Mouse (Mus musculus) forebrain, postnatal 0 days (tissue): Measurements from ENCODE around the gene Mdm4. TPM values are rescaled to one million over a fixed set of nuclear protein-coding genes. Genes with fewer than 3 reads are reported as not detected.
"Not testable (repeated sequence)": the region's sequence is repeated elsewhere in the genome, so short reads cannot be mapped to it uniquely, and the experiment has no call there.

ENCODE experiments used
- ATAC-seq: fragments of 200-750 bp; cut with Nextera tagmentation; 2 replicates; pipeline ENCODE4 v1.8.0; 2017; ENCODE audit warnings: mild to moderate bottlenecking, moderate library complexity
- DNase-seq: peaks from one replicate; pipeline ENCODE4 v3.0.0-alpha.2; 2015
- H3K27ac ChIP-seq: fragments of 300-500 bp; sonication (generic); 2 replicates; pipeline ENCODE4 v1.5.1; 2014; ENCODE audit warnings: low read depth, mild to moderate bottlenecking, antibody characterized with exemption, low read length, moderate library complexity, mixed read lengths
- H3K27me3 ChIP-seq: fragments of 300-500 bp; sonication (generic); 2 replicates; pipeline ENCODE4 v1.6.1; 2014; ENCODE audit warnings: mild to moderate bottlenecking, low read length, mixed read lengths; ENCODE audit not compliant: insufficient read depth
- H3K36me3 ChIP-seq: fragments of 300-500 bp; sonication (generic); 2 replicates; pipeline ENCODE4 v1.6.1; 2014; ENCODE audit warnings: mild to moderate bottlenecking, moderate library complexity; ENCODE audit not compliant: insufficient read depth
- H3K4me1 ChIP-seq: fragments of 300-500 bp; sonication (generic); 2 replicates; pipeline ENCODE4 v1.6.1; 2014; ENCODE audit warnings: antibody characterized with exemption; ENCODE audit not compliant: insufficient read depth
- H3K4me2 ChIP-seq: fragments of 300-500 bp; sonication (generic); 2 replicates; pipeline ENCODE4 v1.6.1; 2014; ENCODE audit warnings: low read depth, mild to moderate bottlenecking, moderate library complexity
- H3K4me3 ChIP-seq: fragments of 300-500 bp; sonication (generic); 2 replicates; pipeline ENCODE4 v1.5.1; 2014; ENCODE audit warnings: low read depth, low read length, mixed read lengths
- H3K9ac ChIP-seq: fragments of 300-500 bp; sonication (generic); 2 replicates; pipeline ENCODE4 v1.6.1; 2014; ENCODE audit warnings: mild to moderate bottlenecking
- H3K9me3 ChIP-seq: fragments of 300-500 bp; sonication (generic); 2 replicates; pipeline ENCODE4 v1.6.1; 2016; ENCODE audit warnings: low read length
- CTCF ChIP-seq: sonication (generic); IDR thresholded peaks from 2 replicates; pipeline ENCODE4 v1.5.1; 2016; ENCODE audit warnings: antibody characterized with exemption, control low read depth, low read depth
- WGBS: fragments of 180-500 bp; shearing (Covaris S2); extraction: QIAGEN DNeasy Blood & Tissue Kit; methylation state at CpG from one replicate; pipeline ENCODE4 v1.1.7; 2014; 5-methylcytosine and 5-hydroxymethylcytosine counted together
- polyA plus RNA-seq: library from polyadenylated mRNA; unstranded; fragments of >200 nt; fragmentation: Nextera tagmentation; extraction: Ambion mirVana; gene quantifications from 2 replicates; pipeline ENCODE4 v1.2.1, GENCODE M21; 2015
- total RNA-seq: library from RNA; depleted of rRNA; stranded (reverse); fragments of >200 nt; gene quantifications from 2 replicates; pipeline ENCODE4 v1.2.3, GENCODE M21; 2014

Gene Mdm4
- total and polyA plus RNA-seq, 2 experiments from 2014 or later: 27.4 to 74.8 TPM

DNA sequence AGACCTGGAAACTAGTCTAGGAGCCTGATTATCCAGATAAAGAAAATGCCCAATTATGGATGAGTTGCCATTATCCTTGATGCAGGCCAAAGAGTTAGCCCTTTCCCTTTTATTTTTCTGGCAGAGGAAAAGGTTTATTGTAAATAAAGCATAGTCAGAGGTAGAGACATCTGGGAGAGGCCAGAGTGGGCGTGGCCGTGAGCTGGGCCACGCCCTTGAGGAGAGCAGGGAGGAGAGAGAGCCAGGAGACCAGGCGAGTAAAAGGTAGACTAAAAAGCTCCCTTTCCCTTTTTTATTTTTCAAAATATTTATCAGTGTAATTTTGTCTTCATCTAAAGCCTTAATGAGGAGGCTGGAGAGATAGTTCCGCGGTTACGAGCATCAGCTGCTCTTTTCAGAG, 2.4 kb downstream of the Mdm4 start:
- Histone ChIP-seq H3K27ac (no peak overlapping the region), H3K4me2 (no peak overlapping the region), H3K36me3 (no peaks in the 10 kb centered on the region), H3K4me3 (no peak overlapping the region), H3K4me1 (no peaks in the 10 kb centered on the region), H3K27me3 (no peaks in the 10 kb centered on the region), H3K9me3 (no peaks in the 10 kb centered on the region), H3K9ac (no peak overlapping the region)
- WGBS: 40% methylated on average over 7 of the region's 7 CpGs
- TF ChIP-seq CTCF: no peak
- ATAC-seq (no peak), DNase-seq (no peak)

DNA sequence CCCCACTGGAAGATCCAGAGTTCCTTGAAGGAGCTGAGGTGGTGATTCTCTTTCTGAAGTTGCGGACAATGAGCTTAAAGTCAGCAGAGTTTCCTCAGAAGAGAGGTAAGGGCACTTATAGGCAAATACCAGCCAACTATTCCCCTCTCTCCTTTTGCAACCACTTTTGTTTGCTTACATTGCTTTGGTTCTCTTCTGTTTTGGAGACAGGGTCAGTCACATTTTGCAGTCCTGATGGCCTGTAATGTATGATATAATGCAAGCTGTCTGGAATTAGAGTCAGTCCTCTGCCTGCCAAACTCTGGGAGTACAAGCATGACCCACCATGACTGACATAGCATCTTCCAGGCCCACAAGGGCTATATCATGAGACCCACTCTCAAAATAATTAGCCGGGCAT, 3.2 kb downstream of the Mdm4 start:
- no peak overlapping the region for H3K27ac ChIP-seq
- DNase-seq (no peak), ATAC-seq (no peak)
- no peaks in the 10 kb centered on the region for H3K9me3 ChIP-seq
- H3K27me3 ChIP-seq: no peaks in the 10 kb centered on the region
- no peak overlapping the region for H3K4me2 ChIP-seq
- H3K4me3 ChIP-seq: no peak overlapping the region
- H3K36me3 ChIP-seq: no peaks in the 10 kb centered on the region
- no peak for TF ChIP-seq CTCF
- H3K4me1 ChIP-seq: no peaks in the 10 kb centered on the region
- 99% methylated on average over 2 of the region's 2 CpGs for WGBS
- H3K9ac ChIP-seq: no peak overlapping the region

GRCm38 (mm10) chr1:133025796-133026190, 4.6 kb downstream of the Mdm4 start:
- H3K4me2 ChIP-seq: peak overlapping the region; percentile 48
- WGBS: 32% methylated on average over 18 of the region's 23 CpGs

GRCm38 (mm10) chr1:133025051-133025795, 5.1 kb downstream of the Mdm4 start:
- Histone ChIP-seq H3K27ac (peak overlapping the region; percentile 94), H3K4me2 (peak overlapping the region; percentile 48), H3K36me3 (no peaks in the 10 kb centered on the region), H3K27me3 (no peaks in the 10 kb centered on the region), H3K4me3 (peak overlapping the region; percentile 88), H3K9me3 (no peaks in the 10 kb centered on the region), H3K9ac (peak overlapping the region; percentile 94), H3K4me1 (no peaks in the 10 kb centered on the region)
- peak; percentile 100 for ATAC-seq
- peak; percentile 96 for DNase-seq
- TF ChIP-seq CTCF: no peak
- under 1% methylated on average over 40 of the region's 40 CpGs for WGBS

More at GRCm38 (mm10) chr1:133025796-133026190, 4.6 kb downstream of the Mdm4 start:
- not testable (repeated sequence) for H3K27me3 ChIP-seq, ATAC-seq, DNase-seq, H3K36me3 ChIP-seq, H3K9me3 ChIP-seq, H3K4me1 ChIP-seq
- Histone ChIP-seq H3K27ac (peak overlapping the region; percentile 94), H3K9ac (peak overlapping the region; percentile 94; the same call in 1 of the 2 replicates), H3K4me3 (peak overlapping the region; percentile 88)

GRCm38 (mm10) chr1:133024426-133024825, 5.9 kb downstream of the Mdm4 start:
- H3K9ac ChIP-seq: peak overlapping the region; percentile 94
- no peaks in the 10 kb centered on the region for H3K27me3 ChIP-seq
- ATAC-seq: no peak
- H3K4me1 ChIP-seq: no peaks in the 10 kb centered on the region
- peak overlapping the region; percentile 48 for H3K4me2 ChIP-seq
- WGBS: 36% methylated on average over 7 of the region's 7 CpGs
- no peaks in the 10 kb centered on the region for H3K36me3 ChIP-seq
- no peak overlapping the region for H3K27ac ChIP-seq
- TF ChIP-seq CTCF: no peak
- no peak for DNase-seq
- H3K9me3 ChIP-seq: no peaks in the 10 kb centered on the region
- H3K4me3 ChIP-seq: peak overlapping the region; percentile 88

DNA sequence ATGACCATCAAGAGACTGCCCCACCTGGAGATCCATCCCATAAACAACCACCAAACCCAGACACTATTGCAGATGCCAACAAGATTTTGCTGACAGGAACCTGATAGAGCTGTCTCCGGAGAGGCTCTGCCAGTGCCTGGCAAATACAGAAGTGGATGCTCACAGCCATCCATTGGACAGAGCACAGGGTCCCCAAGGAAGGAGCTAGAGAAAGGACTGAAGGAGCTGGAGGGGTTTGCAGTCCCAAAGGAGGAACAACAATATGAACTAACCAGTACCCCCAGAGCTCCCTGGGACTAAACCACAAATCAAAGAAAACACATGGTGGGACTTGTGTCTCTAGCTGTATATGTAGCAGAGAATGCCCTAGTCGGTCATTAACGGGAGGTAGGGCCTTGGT, 6.6 kb downstream of the Mdm4 start:
- not testable (repeated sequence) for ATAC-seq, H3K27ac ChIP-seq, H3K36me3 ChIP-seq, H3K4me3 ChIP-seq, H3K27me3 ChIP-seq, H3K9me3 ChIP-seq, DNase-seq, H3K4me1 ChIP-seq, H3K9ac ChIP-seq
- peak overlapping the region; percentile 48 for H3K4me2 ChIP-seq
- WGBS: 93% methylated on average over 3 of the region's 3 CpGs

DNA sequence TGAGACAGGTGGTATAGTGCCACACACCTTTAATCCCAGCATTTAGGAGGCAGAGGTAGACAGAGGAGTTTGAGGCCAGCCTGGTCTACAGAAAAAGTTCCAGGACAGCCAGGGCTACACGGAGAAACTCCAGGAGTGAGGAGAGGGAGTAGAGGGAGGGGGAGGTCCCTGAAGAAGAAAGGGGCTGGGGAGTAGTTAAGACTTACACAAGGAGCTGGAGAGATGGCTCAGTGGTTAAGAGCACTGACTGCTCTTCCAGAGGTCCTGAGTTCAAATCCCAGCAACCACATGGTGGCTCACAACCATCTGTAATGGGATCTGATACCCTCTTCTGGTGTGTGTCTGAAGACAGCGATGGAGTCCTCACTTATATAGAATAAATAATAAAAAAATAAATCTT, 8.4 kb downstream of the Mdm4 start:
- H3K27ac ChIP-seq, H3K36me3 ChIP-seq, H3K27me3 ChIP-seq, ATAC-seq, H3K9me3 ChIP-seq, H3K4me1 ChIP-seq, H3K9ac ChIP-seq, H3K4me2 ChIP-seq, DNase-seq, H3K4me3 ChIP-seq: not testable (repeated sequence)
- 98% methylated on average over 2 of the region's 2 CpGs for WGBS
